Mouse (Mus musculus) hindbrain, postnatal 0 days (tissue): ENCODE measurements around the gene Cfl1. TPM values are rescaled to one million over a fixed set of nuclear protein-coding genes. Genes with fewer than 3 reads are reported as not detected.
A peak's percentile ranks its signal among the peaks of the same experiment; 100 is the strongest.

Source experiments
- ATAC-seq: fragments of 200-750 bp; cut with Nextera tagmentation; 2 replicates; pipeline ENCODE4 v1.8.0; 2017; ENCODE audit warnings: mild to moderate bottlenecking, moderate TSS enrichment, moderate library complexity
- DNase-seq: peaks from one replicate; pipeline ENCODE4 v3.0.0-alpha.2; 2015; ENCODE audit warnings: low spot score
- H3K27ac ChIP-seq: fragments of 300-500 bp; sonication (generic); 2 replicates; pipeline ENCODE4 v1.5.1; 2014; ENCODE audit warnings: mild to moderate bottlenecking
- H3K27me3 ChIP-seq: fragments of 300-500 bp; sonication (generic); 2 replicates; pipeline ENCODE4 v1.6.1; 2014; ENCODE audit warnings: low read length, mixed read lengths; ENCODE audit not compliant: insufficient read depth
- H3K36me3 ChIP-seq: fragments of 300-500 bp; sonication (generic); 2 replicates; pipeline ENCODE4 v1.6.1; 2014; ENCODE audit warnings: low read length, mixed read lengths; ENCODE audit not compliant: insufficient read depth
- H3K4me1 ChIP-seq: fragments of 300-500 bp; sonication (generic); 2 replicates; pipeline ENCODE4 v1.6.1; 2014; ENCODE audit warnings: antibody characterized with exemption, low read length, mixed read lengths; ENCODE audit not compliant: insufficient read depth
- H3K4me2 ChIP-seq: fragments of 300-500 bp; sonication (generic); 2 replicates; pipeline ENCODE4 v1.6.1; 2014; ENCODE audit warnings: low read depth, mild to moderate bottlenecking, low read length, moderate library complexity, mixed read lengths
- H3K4me3 ChIP-seq: fragments of 300-500 bp; sonication (generic); 2 replicates; pipeline ENCODE4 v1.5.1; 2014; ENCODE audit warnings: low read length
- H3K9ac ChIP-seq: fragments of 300-500 bp; sonication (generic); replicated peaks from 2 replicates; pipeline ENCODE4 v1.6.1; 2014; ENCODE audit warnings: mild to moderate bottlenecking, low read length, moderate library complexity, mixed read lengths
- H3K9me3 ChIP-seq: fragments of 300-500 bp; sonication (generic); 2 replicates; pipeline ENCODE4 v1.6.1; 2016; ENCODE audit warnings: low read length, mixed read lengths
- CTCF ChIP-seq: IDR thresholded peaks from 2 replicates; pipeline ENCODE4 v1.5.1; 2016; ENCODE audit warnings: antibody characterized with exemption, control low read depth, low read depth
- WGBS: fragments of 180-500 bp; shearing (Covaris S2); extraction: QIAGEN DNeasy Blood & Tissue Kit; methylation state at CpG from one replicate; pipeline ENCODE4 v1.1.7; 2014; 5-methylcytosine and 5-hydroxymethylcytosine counted together
- polyA plus RNA-seq: library from polyadenylated mRNA; unstranded; fragments of >200 nt; fragmentation: Nextera tagmentation; extraction: Ambion mirVana; gene quantifications from 2 replicates; pipeline ENCODE4 v1.2.1, GENCODE M21; 2015
- total RNA-seq: library from RNA; depleted of rRNA; stranded (reverse); fragments of >200 nt; gene quantifications from 2 replicates; pipeline ENCODE4 v1.2.3, GENCODE M21; 2014

Gene Cfl1
- total and polyA plus RNA-seq, 2 experiments from 2014 or later: 1,468 to 3,214 TPM

- H3K9me3 ChIP-seq: no peaks in the 10 kb centered on the region
- no peak overlapping the region for H3K4me2 ChIP-seq
- no peaks in the 10 kb centered on the region for H3K4me1 ChIP-seq
- H3K36me3 ChIP-seq: peaks cover 31% of the 10 kb centered on the region
- no peak overlapping the region for H3K4me3 ChIP-seq
- DNase-seq (no peak), ATAC-seq (no peak)
- no peak for TF ChIP-seq CTCF
- no peaks in the 10 kb centered on the region for H3K27me3 ChIP-seq
- H3K9ac ChIP-seq: no peak overlapping the region
- H3K27ac ChIP-seq: no peak overlapping the region
- 92% methylated on average over 10 of the region's 10 CpGs for WGBS
These were observed 8.9 kb upstream of the Cfl1 start for GRCm38 (mm10) chr19:5481398-5481797.

- 94% methylated on average over 19 of the region's 19 CpGs for WGBS
- Histone ChIP-seq H3K27ac (no peak overlapping the region), H3K27me3 (no peaks in the 10 kb centered on the region), H3K9me3 (no peaks in the 10 kb centered on the region), H3K4me3 (no peak overlapping the region), H3K4me2 (no peak overlapping the region), H3K9ac (no peak overlapping the region), H3K36me3 (peaks cover 31% of the 10 kb centered on the region), H3K4me1 (no peaks in the 10 kb centered on the region)
- ATAC-seq (no peak), DNase-seq (no peak)
- no peak for TF ChIP-seq CTCF
These were observed 6.6 kb upstream of the Cfl1 start for GRCm38 (mm10) chr19:5483386-5484359.

GRCm38 (mm10) chr19:5484496-5484895 is 5.8 kb upstream of the Cfl1 start:
- peaks cover 31% of the 10 kb centered on the region for H3K36me3 ChIP-seq
- peaks cover 4% of the 10 kb centered on the region for H3K4me1 ChIP-seq
- no peaks in the 10 kb centered on the region for H3K27me3 ChIP-seq
- ATAC-seq: no peak
- no peak for DNase-seq
- WGBS: 94% methylated on average over 5 of the region's 5 CpGs
- H3K27ac ChIP-seq: no peak overlapping the region
- no peak overlapping the region for H3K4me2 ChIP-seq
- H3K4me3 ChIP-seq: no peak overlapping the region
- no peaks in the 10 kb centered on the region for H3K9me3 ChIP-seq
- H3K9ac ChIP-seq: no peak overlapping the region
- TF ChIP-seq CTCF: no peak

GRCm38 (mm10) chr19:5485371-5485770 is 4.9 kb upstream of the Cfl1 start:
- 88% methylated on average over 8 of the region's 8 CpGs for WGBS
- H3K4me3 ChIP-seq: no peak overlapping the region
- no peak for TF ChIP-seq CTCF

GRCm38 (mm10) chr19:5485821-5486220 is 4.4 kb upstream of the Cfl1 start:
- H3K9ac ChIP-seq: no peak overlapping the region
- 90% methylated on average over 7 of the region's 7 CpGs for WGBS
- peaks cover 31% of the 10 kb centered on the region for H3K36me3 ChIP-seq
- H3K4me3 ChIP-seq: no peak overlapping the region
- no peaks in the 10 kb centered on the region for H3K27me3 ChIP-seq
- no peak overlapping the region for H3K4me2 ChIP-seq
- TF ChIP-seq CTCF: no peak
- ATAC-seq (no peak), DNase-seq (no peak)
- no peaks in the 10 kb centered on the region for H3K9me3 ChIP-seq
- H3K27ac ChIP-seq: no peak overlapping the region
- H3K4me1 ChIP-seq: peaks cover 4% of the 10 kb centered on the region

More at GRCm38 (mm10) chr19:5485371-5485770, 4.9 kb upstream of the Cfl1 start:
- Histone ChIP-seq H3K9me3 (no peaks in the 10 kb centered on the region), H3K27me3 (no peaks in the 10 kb centered on the region), H3K9ac (no peak overlapping the region), H3K4me1 (peaks cover 4% of the 10 kb centered on the region), H3K36me3 (peaks cover 31% of the 10 kb centered on the region), H3K4me2 (no peak overlapping the region), H3K27ac (no peak overlapping the region)
- DNase-seq (no peak), ATAC-seq (no peak)

- H3K9me3 ChIP-seq: no peaks in the 10 kb centered on the region
- H3K4me2 ChIP-seq: no peak overlapping the region
- WGBS: 89% methylated on average over 8 of the region's 8 CpGs
- no peak for DNase-seq
- H3K4me3 ChIP-seq: no peak overlapping the region
- no peak for TF ChIP-seq CTCF
- H3K36me3 ChIP-seq: peaks cover 31% of the 10 kb centered on the region
- no peak overlapping the region; the same call in 1 of the 2 replicates for H3K9ac ChIP-seq
- H3K27me3 ChIP-seq: no peaks in the 10 kb centered on the region
- no peak overlapping the region for H3K27ac ChIP-seq
- peaks cover 4% of the 10 kb centered on the region for H3K4me1 ChIP-seq
- ATAC-seq: no peak
These were observed 4.0 kb upstream of the Cfl1 start for GRCm38 (mm10) chr19:5486286-5486685.

GRCm38 (mm10) chr19:5486771-5487170 is 3.5 kb upstream of the Cfl1 start:
- ATAC-seq (no peak), DNase-seq (no peak)
- no peak for TF ChIP-seq CTCF
- no peaks in the 10 kb centered on the region for H3K27me3 ChIP-seq
- no peaks in the 10 kb centered on the region for H3K9me3 ChIP-seq
- H3K4me3 ChIP-seq: no peak overlapping the region
- H3K9ac ChIP-seq: peak overlapping the region; percentile 53; the same call in 1 of the 2 replicates
- peak overlapping the region; percentile 99; the same call in 1 of the 2 replicates for H3K27ac ChIP-seq
- H3K36me3 ChIP-seq: peaks cover 31% of the 10 kb centered on the region
- peaks cover 4% of the 10 kb centered on the region for H3K4me1 ChIP-seq
- H3K4me2 ChIP-seq: peak overlapping the region; percentile 70; the same call in 1 of the 2 replicates
- 86% methylated on average over 4 of the region's 4 CpGs for WGBS
